Mouse (Mus musculus): ENCODE measurements around the gene Psd. TPM values are rescaled to one million over a fixed set of nuclear protein-coding genes. Genes with fewer than 3 reads are reported as not detected.

Gene Psd
- polyA plus RNA-seq, 1 experiment: 30.1 TPM

GRCm38 (mm10) chr19:46338942-46339286 is 12.0 kb upstream of the Psd start:
- Histone ChIP-seq H3K36me3 (ENCODE audit: control insufficient read depth, insufficient read depth, low read length) (no peaks in the 10 kb centered on the region), H3K4me3 (ENCODE audit: low read depth, low read length) (peak overlapping the region; percentile 27; the same call in 1 of the 2 replicates), H3K27me3 (ENCODE audit: control insufficient read depth, insufficient read depth, low read length) (no peaks in the 10 kb centered on the region), H3K27ac (ENCODE audit: insufficient read depth, low read depth, low read length) (peak overlapping the region; percentile 42), H3K4me1 (ENCODE audit: control insufficient read depth, insufficient read depth, insufficient read length, low read length) (peaks cover 12% of the 10 kb centered on the region; the same call in 1 of the 2 replicates)
- 19% methylated on average over 6 of the region's 6 CpGs for WGBS
- TF ChIP-seq POLR2A (IDR thresholded peaks at IDR 0.05; ENCODE audit: low read depth, low read length): no peak
- no peak for TF ChIP-seq CTCF (IDR thresholded peaks at IDR 0.05; ENCODE audit: extremely low read depth, insufficient read length, insufficient replicate concordance, low read depth, low read length)

- no peaks in the 10 kb centered on the region for H3K36me3 ChIP-seq (ENCODE audit: control insufficient read depth, insufficient read depth, low read length)
- TF ChIP-seq CTCF (IDR thresholded peaks at IDR 0.05; ENCODE audit: extremely low read depth, insufficient read length, insufficient replicate concordance, low read depth, low read length) (peak; percentile 51; the same call in 1 of the 2 replicates), POLR2A (IDR thresholded peaks at IDR 0.05; ENCODE audit: low read depth, low read length) (peak; percentile 27; the same call in 1 of the 2 replicates)
- H3K27ac ChIP-seq (ENCODE audit: insufficient read depth, low read depth, low read length): peak within 1 kb of the TSS; percentile 42
- WGBS: under 1% methylated on average over 31 of the region's 31 CpGs
- peaks cover 12% of the 10 kb centered on the region; the same call in 1 of the 2 replicates for H3K4me1 ChIP-seq (ENCODE audit: control insufficient read depth, insufficient read depth, insufficient read length, low read length)
- H3K27me3 ChIP-seq (ENCODE audit: control insufficient read depth, insufficient read depth, low read length): no peaks in the 10 kb centered on the region
- H3K4me3 ChIP-seq (ENCODE audit: low read depth, low read length): peak within 1 kb of the TSS; percentile 68
These were observed 11.5 kb upstream of the Psd start, which contains the start of gene Cuedc2 for GRCm38 (mm10) chr19:46338331-46338936. Cuedc2 (minus strand) TSS chr19:46338702.

GRCm38 (mm10) chr19:46337719-46338330 is 10.9 kb upstream of the Psd start:
- no peak for TF ChIP-seq CTCF (IDR thresholded peaks at IDR 0.05; ENCODE audit: extremely low read depth, insufficient read length, insufficient replicate concordance, low read depth, low read length)
- TF ChIP-seq POLR2A (IDR thresholded peaks at IDR 0.05; ENCODE audit: low read depth, low read length): no peak
- H3K36me3 ChIP-seq (ENCODE audit: control insufficient read depth, insufficient read depth, low read length): no peaks in the 10 kb centered on the region
- H3K27ac ChIP-seq (ENCODE audit: insufficient read depth, low read depth, low read length): no peak overlapping the region
- H3K4me3 ChIP-seq (ENCODE audit: low read depth, low read length): peak overlapping the region; percentile 68
- WGBS: 35% methylated on average over 15 of the region's 15 CpGs
- peaks cover 12% of the 10 kb centered on the region; the same call in 1 of the 2 replicates for H3K4me1 ChIP-seq (ENCODE audit: control insufficient read depth, insufficient read depth, insufficient read length, low read length)
- H3K27me3 ChIP-seq (ENCODE audit: control insufficient read depth, insufficient read depth, low read length): no peaks in the 10 kb centered on the region

- no peak for TF ChIP-seq POLR2A (IDR thresholded peaks at IDR 0.05; ENCODE audit: low read depth, low read length)
- no peak for TF ChIP-seq CTCF (IDR thresholded peaks at IDR 0.05; ENCODE audit: extremely low read depth, insufficient read length, insufficient replicate concordance, low read depth, low read length)
- H3K4me3 ChIP-seq (ENCODE audit: low read depth, low read length): no peak overlapping the region
- 88% methylated on average over 3 of the region's 3 CpGs for WGBS
These were observed 7.0 kb upstream of the Psd start for GRCm38 (mm10) chr19:46333906-46334305.

GRCm38 (mm10) chr19:46332721-46333339 is 5.9 kb upstream of the Psd start:
- Histone ChIP-seq H3K36me3 (ENCODE audit: control insufficient read depth, insufficient read depth, low read length) (peaks cover 11% of the 10 kb centered on the region; the same call in 1 of the 2 replicates), H3K4me1 (ENCODE audit: control insufficient read depth, insufficient read depth, insufficient read length, low read length) (peaks cover 5% of the 10 kb centered on the region), H3K4me3 (ENCODE audit: low read depth, low read length) (no peak overlapping the region), H3K27me3 (ENCODE audit: control insufficient read depth, insufficient read depth, low read length) (no peaks in the 10 kb centered on the region), H3K27ac (ENCODE audit: insufficient read depth, low read depth, low read length) (no peak overlapping the region)
- no peak for TF ChIP-seq CTCF (IDR thresholded peaks at IDR 0.05; ENCODE audit: extremely low read depth, insufficient read length, insufficient replicate concordance, low read depth, low read length)
- no peak for TF ChIP-seq POLR2A (IDR thresholded peaks at IDR 0.05; ENCODE audit: low read depth, low read length)
- 80% methylated on average over 7 of the region's 7 CpGs for WGBS

More at GRCm38 (mm10) chr19:46333906-46334305, 7.0 kb upstream of the Psd start:
- Histone ChIP-seq H3K27ac (ENCODE audit: insufficient read depth, low read depth, low read length) (no peak overlapping the region), H3K4me1 (ENCODE audit: control insufficient read depth, insufficient read depth, insufficient read length, low read length) (peaks cover 8% of the 10 kb centered on the region), H3K36me3 (ENCODE audit: control insufficient read depth, insufficient read depth, low read length) (peaks cover 11% of the 10 kb centered on the region; the same call in 1 of the 2 replicates), H3K27me3 (ENCODE audit: control insufficient read depth, insufficient read depth, low read length) (no peaks in the 10 kb centered on the region)

GRCm38 (mm10) chr19:46331936-46332335 is 5.0 kb upstream of the Psd start:
- H3K27ac ChIP-seq (ENCODE audit: insufficient read depth, low read depth, low read length): no peak overlapping the region
- WGBS: 87% methylated on average over 3 of the region's 3 CpGs

GRCm38 (mm10) chr19:46331326-46331725 is 4.4 kb upstream of the Psd start:
- peaks cover 11% of the 10 kb centered on the region; the same call in 1 of the 2 replicates for H3K36me3 ChIP-seq (ENCODE audit: control insufficient read depth, insufficient read depth, low read length)
- H3K4me1 ChIP-seq (ENCODE audit: control insufficient read depth, insufficient read depth, insufficient read length, low read length): peaks cover 15% of the 10 kb centered on the region
- H3K27me3 ChIP-seq (ENCODE audit: control insufficient read depth, insufficient read depth, low read length): no peaks in the 10 kb centered on the region; the same call in 1 of the 2 replicates
- TF ChIP-seq POLR2A (IDR thresholded peaks at IDR 0.05; ENCODE audit: low read depth, low read length): no peak
- no peak for TF ChIP-seq CTCF (IDR thresholded peaks at IDR 0.05; ENCODE audit: extremely low read depth, insufficient read length, insufficient replicate concordance, low read depth, low read length)
- H3K4me3 ChIP-seq (ENCODE audit: low read depth, low read length): no peak overlapping the region
- WGBS: 93% methylated on average over 14 of the region's 14 CpGs
- no peak overlapping the region for H3K27ac ChIP-seq (ENCODE audit: insufficient read depth, low read depth, low read length)

More at GRCm38 (mm10) chr19:46331936-46332335, 5.0 kb upstream of the Psd start:
- no peaks in the 10 kb centered on the region for H3K27me3 ChIP-seq (ENCODE audit: control insufficient read depth, insufficient read depth, low read length)
- peaks cover 11% of the 10 kb centered on the region; the same call in 1 of the 2 replicates for H3K36me3 ChIP-seq (ENCODE audit: control insufficient read depth, insufficient read depth, low read length)
- H3K4me3 ChIP-seq (ENCODE audit: low read depth, low read length): no peak overlapping the region
- TF ChIP-seq POLR2A (IDR thresholded peaks at IDR 0.05; ENCODE audit: low read depth, low read length): no peak
- TF ChIP-seq CTCF (IDR thresholded peaks at IDR 0.05; ENCODE audit: extremely low read depth, insufficient read length, insufficient replicate concordance, low read depth, low read length): no peak
- H3K4me1 ChIP-seq (ENCODE audit: control insufficient read depth, insufficient read depth, insufficient read length, low read length): peaks cover 12% of the 10 kb centered on the region
